Mouse (Mus musculus): Measurements from ENCODE around the gene Pla2g2c.
A peak's percentile ranks its signal among the peaks of the same experiment; 100 is the strongest.

The Pla2g2c gene

DNA sequence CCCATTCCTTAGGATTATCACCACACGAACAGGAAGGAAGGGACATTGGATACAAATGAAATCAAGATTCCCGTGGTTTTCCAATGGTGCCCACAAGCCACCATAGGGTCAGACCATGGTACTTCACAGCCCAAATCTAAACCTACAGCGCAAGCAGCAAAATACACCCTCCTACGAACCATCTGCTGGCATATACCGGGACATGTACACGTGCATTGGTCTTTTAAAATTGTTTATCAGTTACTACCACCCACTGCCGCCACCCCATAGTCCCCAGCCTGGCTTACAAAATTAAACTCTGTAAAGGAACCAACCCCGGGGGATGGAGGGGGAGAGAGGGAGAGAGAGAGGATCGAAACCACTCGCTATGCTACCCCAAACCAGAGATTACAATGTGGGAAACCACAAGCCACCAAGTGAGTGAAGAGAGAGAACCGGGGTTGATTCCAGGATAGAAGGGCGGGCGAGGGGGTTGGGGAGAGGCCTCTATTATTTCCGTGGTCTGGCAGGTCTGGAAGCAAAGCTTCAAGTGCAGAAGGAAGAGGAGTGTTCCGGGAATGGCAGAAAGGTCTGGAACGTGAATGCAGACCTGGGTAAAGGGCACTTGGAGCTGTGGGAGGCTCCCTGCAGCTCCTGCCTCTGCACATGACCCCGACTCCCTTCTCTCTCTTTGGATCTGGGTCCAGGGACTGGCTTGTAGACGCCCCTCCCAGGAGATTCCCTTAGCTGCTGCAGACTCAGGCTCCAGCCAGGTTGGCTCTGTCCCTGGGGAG lies at the start of gene Pla2g2c:
TSS of gene Pla2g2c (plus strand) at position 439 of the 773 bp plus-strand sequence.
- no peak for DNase-seq (ENCODE audit: low spot score in 2 of 2)

- no peak for DNase-seq (ENCODE audit: low spot score in 2 of 2)
Measured at GRCm38 (mm10) chr4:138676480-138676879, 48.1 kb upstream of the Pla2g2c start.

DNA sequence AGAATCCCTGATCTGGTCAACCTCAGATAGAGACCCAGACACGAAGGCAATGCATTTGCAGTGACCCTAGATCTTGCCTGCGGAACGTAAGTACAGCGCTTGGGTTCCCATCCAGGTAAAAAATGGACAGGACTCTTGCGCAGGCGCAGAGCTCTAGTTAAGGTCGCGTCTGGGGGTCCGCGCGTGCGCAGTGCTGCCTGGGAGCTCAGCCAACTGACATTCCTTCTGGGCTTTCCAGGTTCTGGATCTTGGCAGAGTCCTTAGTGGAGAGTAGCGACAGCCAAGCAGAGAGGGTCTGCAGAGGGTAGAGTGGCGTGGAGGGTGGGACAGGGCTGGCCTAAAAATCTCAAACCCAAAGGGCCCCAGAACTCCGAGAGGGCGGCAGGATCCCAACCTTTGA lies 47.0 kb upstream of the Pla2g2c start:
- DNase-seq (ENCODE audit: low spot score in 2 of 2): no peak

- no peak for DNase-seq (ENCODE audit: low spot score in 2 of 2)
Measured at GRCm38 (mm10) chr4:138680124-138680523, 44.5 kb upstream of the Pla2g2c start.

DNA sequence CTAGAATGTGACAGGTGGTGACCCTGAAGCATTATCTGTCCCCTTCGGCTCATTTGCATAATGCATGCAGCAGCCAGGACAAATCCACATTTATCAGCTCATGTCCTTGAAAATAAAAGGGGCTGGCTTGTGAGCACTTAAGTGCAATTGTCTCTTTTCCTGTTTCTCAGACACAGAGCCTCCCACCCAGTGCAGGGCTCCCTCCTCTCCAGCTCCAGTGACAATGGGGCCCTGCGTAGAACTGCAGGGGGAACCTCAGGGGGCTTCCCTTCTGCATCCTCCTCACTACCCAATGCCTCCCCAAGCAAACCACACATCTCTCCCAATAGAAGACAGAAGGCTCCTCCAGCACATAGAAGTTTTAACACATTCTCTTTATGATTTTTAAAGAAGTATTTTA lies 41.8 kb upstream of the Pla2g2c start:
- DNase-seq (ENCODE audit: low spot score in 2 of 2): no peak

GRCm38 (mm10) chr4:138685813-138686212 lies 38.8 kb upstream of the Pla2g2c start:
- DNase-seq (ENCODE audit: low spot score in 2 of 2): no peak

- DNase-seq (ENCODE audit: low spot score in 2 of 2): no peak
Measured at GRCm38 (mm10) chr4:138689094-138689512, 35.5 kb upstream of the Pla2g2c start.

DNA sequence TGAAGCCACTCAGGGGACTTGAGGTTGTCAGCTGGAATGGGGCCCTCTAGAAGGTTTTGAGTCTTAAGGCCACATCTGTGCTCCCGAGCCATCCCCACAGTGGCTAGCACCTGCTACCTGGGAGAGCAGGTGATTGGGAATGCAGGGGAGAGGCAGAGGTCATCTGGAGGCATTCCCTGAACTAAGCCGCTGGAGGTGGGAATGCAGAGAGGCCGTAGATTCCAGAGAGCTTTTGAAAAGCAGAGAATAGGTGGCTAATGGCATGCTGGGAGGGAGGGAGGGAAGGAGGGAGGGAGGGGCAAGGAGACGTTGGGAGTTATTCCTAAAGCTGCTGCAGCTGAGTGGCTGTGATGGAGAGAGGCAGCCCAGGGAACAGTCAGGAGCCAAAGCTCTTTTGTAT lies 34.0 kb upstream of the Pla2g2c start:
- no peak for DNase-seq (ENCODE audit: low spot score in 2 of 2)

GRCm38 (mm10) chr4:138691443-138692181 lies 33.0 kb upstream of the Pla2g2c start:
- no peak for DNase-seq (ENCODE audit: low spot score in 2 of 2)

GRCm38 (mm10) chr4:138693043-138693692 lies 31.4 kb upstream of the Pla2g2c start:
- DNase-seq (ENCODE audit: low spot score in 2 of 2): no peak

DNA sequence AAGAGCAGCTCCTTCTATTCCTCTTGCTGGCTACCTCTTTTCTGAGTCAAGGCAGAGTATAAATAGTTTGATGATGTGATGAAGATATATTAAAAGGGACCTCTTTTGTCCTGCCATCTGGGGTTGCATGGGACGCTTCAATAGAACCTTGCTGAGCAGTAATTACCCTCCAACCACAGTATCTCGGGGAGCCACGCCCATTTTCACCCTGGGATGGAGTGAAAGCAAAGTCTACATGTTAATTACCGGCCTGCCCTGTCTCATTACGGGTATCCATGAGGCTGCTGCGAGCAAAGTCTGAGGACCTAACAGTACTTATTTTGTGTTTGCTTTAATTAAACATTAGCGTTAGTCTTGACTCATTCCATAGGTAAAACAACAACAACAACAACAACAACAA lies 27.9 kb upstream of the Pla2g2c start:
- DNase-seq (ENCODE audit: low spot score in 2 of 2): no peak

GRCm38 (mm10) chr4:138697166-138697860 lies 27.3 kb upstream of the Pla2g2c start:
- DNase-seq (ENCODE audit: low spot score in 2 of 2): no peak

- no peak for DNase-seq (ENCODE audit: low spot score in 2 of 2)
Measured at GRCm38 (mm10) chr4:138698296-138698695, 26.3 kb upstream of the Pla2g2c start.

- peak in 1 of 2 experiments; percentile 5 for DNase-seq (ENCODE audit: low spot score in 2 of 2)
Measured at GRCm38 (mm10) chr4:138700184-138700982, 24.2 kb upstream of the Pla2g2c start.

GRCm38 (mm10) chr4:138701111-138701510 lies 23.5 kb upstream of the Pla2g2c start:
- DNase-seq (ENCODE audit: low spot score in 2 of 2): no peak

- DNase-seq (ENCODE audit: low spot score in 2 of 2): no peak
Measured at GRCm38 (mm10) chr4:138702031-138702430, 22.6 kb upstream of the Pla2g2c start.

DNA sequence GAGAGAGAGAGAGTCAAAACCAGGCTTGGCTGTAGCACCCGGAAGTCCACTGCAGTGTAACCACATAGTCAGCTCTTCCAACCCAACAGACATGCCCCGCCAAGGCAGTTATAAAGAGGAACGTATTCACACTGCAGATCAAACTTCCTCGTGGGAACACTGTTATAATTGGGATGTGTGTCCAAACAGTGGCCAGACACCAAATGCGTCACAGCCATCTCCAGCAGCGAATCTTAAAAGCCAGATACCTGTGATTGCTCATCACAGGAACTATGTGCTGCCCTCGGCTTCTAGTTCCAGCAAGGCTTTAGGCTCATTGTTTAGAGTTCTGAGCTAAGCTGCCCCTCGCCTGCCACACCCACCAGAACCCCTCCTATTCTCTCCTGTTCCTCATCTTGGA lies 22.1 kb upstream of the Pla2g2c start:
- no peak for DNase-seq (ENCODE audit: low spot score in 2 of 2)

GRCm38 (mm10) chr4:138703591-138703990 lies 21.0 kb upstream of the Pla2g2c start:
- DNase-seq (ENCODE audit: low spot score in 2 of 2): no peak

DNA sequence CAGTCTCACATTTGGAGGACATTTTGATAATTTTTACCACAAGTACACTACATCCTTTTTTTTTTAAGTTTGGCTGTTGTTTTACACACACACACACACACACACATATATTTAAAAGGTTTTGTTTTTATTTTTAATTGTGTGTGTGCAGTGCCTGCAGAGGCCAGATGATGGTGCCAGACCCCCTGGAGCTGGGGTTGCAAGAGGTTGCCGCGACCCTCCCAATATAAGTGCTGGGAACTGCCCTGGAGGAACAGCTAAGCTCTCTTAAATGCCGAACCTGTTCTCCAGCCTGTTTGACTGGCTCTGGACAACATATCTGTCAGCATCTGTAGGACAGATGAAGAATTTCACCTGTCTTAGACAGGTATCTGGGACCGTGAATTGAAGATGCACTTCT lies 20.4 kb upstream of the Pla2g2c start:
- DNase-seq (ENCODE audit: low spot score in 2 of 2): no peak

- no peak for DNase-seq (ENCODE audit: low spot score in 2 of 2)
Measured at GRCm38 (mm10) chr4:138706620-138707019, 18.0 kb upstream of the Pla2g2c start.

GRCm38 (mm10) chr4:138708636-138709035 lies 16.0 kb upstream of the Pla2g2c start:
- DNase-seq (ENCODE audit: low spot score in 2 of 2): peak in 1 of 2 experiments; percentile 9

All from spleen, postnatal 14 days (tissue).